Mouse (Mus musculus) adipocyte (in vitro differentiated cells): Measurements from ENCODE around the gene Fbxo36.
A peak's percentile ranks its signal among the peaks of the same experiment; 100 is the strongest.

Source experiments
- DNase-seq: peaks from one replicate; pipeline ENCODE4 v3.0.0-alpha.2; 2016; ENCODE audit warnings: low spot score

Fbxo36 gene

GRCm38 (mm10) chr1:84890503-84890902, 50.9 kb downstream of the Fbxo36 start:
- DNase-seq, result no peak

- no peak for DNase-seq
Observed at GRCm38 (mm10) chr1:84891746-84892145, 52.1 kb downstream of the Fbxo36 start.

- no peak for DNase-seq
Observed at GRCm38 (mm10) chr1:84897364-84897763, 57.7 kb downstream of the Fbxo36 start.

DNA sequence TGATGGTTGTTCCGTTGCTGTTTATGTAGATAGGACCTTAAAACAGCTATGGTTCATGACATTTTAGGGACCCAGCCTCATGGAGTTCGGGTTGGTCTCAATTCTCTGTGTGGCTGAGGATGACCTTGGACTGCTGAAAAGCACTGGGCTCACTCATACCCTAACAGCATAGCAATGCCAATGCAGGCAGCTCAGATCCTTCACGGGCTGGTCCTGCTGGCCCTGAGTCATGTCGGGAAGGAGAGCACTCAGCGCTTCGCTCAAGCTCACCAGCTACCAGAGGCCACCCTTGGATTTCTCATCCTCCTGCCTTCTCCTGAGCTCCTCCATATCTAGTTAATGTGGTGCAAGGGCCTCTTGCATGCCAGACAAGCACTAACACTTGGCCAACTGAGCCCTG, 59.5 kb downstream of the Fbxo36 start:
- DNase-seq, result no peak

- DNase-seq, result no peak
Observed at GRCm38 (mm10) chr1:84904467-84904866, 64.8 kb downstream of the Fbxo36 start.

DNA sequence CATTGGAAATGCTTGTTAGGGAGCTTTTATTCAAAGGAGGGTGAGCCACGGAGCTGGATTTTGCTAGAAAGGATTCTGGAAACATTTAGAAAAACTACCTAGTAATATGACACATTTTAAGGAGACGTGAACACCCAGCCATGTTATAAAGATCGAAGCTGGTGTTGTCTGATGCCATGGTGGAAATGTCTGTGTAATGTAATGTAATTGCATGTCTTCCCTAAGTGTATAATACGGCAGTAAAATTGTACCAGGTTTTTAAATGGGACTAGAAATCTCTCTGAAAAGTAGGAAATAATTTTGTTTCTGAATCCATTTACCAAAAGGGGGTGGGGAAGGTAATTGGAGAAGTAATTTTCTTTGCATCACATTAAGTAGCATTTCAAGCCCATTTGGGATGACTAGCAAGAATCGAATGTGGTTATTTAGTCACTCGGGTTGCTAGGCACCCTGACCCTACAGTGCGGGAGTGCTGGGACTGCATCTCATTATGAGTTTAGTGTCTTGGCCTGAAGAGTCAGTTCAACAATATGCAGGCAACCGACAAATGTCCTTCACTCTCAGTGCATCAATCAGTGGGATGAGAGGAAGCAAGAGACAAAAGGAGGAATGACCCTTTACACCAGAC, 70.7 kb downstream of the Fbxo36 start:
- no peak for DNase-seq

GRCm38 (mm10) chr1:84912571-84912970, 72.9 kb downstream of the Fbxo36 start:
- DNase-seq, result no peak

- no peak for DNase-seq
Observed at GRCm38 (mm10) chr1:84915010-84915409, 75.4 kb downstream of the Fbxo36 start.

DNA sequence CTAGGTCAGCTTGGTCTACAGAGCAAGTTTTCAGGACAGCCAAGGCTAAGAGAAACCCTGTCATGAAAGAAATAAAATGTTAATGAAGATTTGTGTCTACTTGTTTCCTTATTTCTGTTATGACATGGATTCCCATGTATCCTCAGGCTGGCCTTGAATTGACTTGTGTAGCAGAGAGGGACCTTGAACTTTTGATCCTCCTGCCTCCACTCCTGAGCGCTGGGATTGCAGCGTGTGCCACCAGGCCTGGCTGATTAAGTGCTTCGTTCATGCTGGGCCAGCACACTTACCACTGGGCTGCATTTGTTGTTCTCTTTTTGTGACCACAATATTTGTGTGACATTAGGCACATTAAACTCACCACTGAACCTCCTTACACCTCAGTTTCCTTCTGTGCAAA, 79.2 kb downstream of the Fbxo36 start:
- no peak for DNase-seq

GRCm38 (mm10) chr1:84923432-84923831, 83.8 kb downstream of the Fbxo36 start:
- no peak for DNase-seq

DNA sequence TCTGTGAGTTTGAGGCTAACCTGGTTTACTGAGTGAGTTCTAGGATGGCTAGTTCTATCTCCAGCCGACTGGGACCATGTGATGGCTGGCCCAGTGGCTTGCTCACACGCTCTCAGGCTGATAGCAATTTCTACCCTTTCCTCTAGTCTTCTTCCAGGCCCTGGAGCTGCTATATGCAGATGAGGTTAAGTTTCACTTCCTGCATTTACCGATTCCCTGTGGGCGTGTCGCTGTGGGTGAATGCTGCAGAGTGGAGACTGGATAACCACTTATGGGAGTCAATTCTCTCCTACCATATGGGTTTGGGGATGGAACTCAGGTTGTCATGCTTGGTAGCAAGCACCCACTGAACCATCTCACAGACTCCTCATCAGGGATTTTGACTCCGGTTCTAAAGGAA, 84.5 kb downstream of the Fbxo36 start:
- no peak for DNase-seq

GRCm38 (mm10) chr1:84925599-84925998, 86.0 kb downstream of the Fbxo36 start:
- no peak for DNase-seq

GRCm38 (mm10) chr1:84933472-84934150, 94.0 kb downstream of the Fbxo36 start:
- peak; percentile 10 for DNase-seq

GRCm38 (mm10) chr1:84934151-84934502, 94.5 kb downstream of the Fbxo36 start:
- no peak for DNase-seq

DNA sequence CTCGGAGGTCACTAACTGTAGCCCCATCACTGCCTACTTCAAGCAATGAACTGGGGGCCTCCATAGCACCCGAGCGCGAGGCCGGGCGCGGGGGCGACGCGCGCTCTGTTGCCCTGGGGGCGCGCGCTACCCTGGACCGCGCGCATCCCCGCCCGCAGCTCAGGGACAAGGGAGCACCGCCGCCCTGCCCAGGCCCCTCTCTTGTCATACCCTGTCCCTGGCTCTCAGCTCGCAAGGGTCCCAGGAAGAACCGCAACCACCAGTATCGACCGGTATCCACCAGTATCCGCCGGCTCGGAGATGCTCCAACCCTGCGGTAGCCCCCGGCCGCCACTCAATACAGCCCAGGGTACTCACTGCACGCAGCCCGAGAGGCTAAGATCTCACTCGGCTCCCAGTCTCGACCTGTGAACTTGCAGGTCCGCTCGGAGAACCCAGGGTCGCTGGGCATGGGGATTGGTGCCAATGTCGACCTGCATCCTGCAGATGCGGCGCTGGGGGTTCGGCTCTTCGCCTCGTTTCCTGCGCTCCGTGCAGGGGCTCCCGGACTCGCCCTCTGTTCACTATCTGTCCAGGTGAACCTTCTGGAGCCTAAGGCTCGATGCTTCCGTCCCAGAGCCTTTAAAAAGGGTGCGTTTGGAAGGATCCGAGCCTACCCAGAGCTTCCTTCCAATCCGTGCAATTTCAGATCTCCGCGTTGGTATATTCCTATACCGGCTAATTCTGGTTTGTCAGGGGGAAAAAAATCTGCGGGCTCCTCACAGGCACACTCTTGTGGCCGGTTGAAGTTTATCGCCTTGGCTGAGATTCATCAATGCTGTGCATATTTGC, 95.1 kb downstream of the Fbxo36 start, which contains the start of gene Slc16a14:
TSS of gene Slc16a14 (minus strand) at position 632 of the 831 bp plus-strand sequence.
- peak; percentile 7 for DNase-seq

- DNase-seq, result peak; percentile 64
Observed at GRCm38 (mm10) chr1:84935668-84936067, 96.0 kb downstream of the Fbxo36 start.

DNA sequence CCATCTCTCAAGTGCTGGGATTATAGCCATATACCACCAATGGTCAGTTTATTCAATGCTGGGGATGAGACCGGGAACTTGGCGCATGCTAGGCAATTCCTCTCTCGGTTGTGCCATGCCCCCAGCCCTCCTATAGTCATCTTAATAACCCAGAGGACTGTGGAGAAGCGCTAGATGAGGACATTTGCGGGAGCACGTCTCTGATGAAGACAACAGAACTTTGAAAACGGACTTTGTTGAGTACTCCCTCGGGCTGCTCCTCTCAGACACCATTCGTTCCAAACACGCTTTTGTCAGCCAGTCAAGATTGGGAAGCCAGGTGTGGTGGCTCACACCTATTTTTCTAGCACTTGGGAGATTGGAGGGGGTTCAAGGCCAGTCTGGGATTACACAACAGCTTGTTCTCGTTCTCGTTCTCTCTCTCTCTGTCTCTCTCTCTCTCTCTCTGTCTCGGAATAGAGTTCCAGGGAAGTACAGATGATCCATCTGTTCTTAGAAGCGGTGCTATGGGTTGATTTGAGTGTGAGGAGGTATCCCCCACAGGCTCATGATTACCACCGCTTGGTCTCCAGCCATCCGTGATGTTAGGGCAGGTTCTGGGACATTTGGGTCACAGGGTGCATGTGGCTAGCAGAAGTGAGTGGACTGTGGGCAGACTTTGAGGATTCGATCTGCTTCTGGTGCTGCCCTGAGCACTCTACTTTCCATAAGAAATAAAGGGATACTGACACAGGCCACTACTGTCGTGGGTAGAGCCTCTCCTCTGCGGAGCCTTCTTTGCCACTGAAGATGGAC, 97.3 kb downstream of the Fbxo36 start:
- no peak for DNase-seq

GRCm38 (mm10) chr1:84939466-84939865, 99.8 kb downstream of the Fbxo36 start:
- DNase-seq, result no peak

GRCm38 (mm10) chr1:84940322-84940721, 100.7 kb downstream of the Fbxo36 start:
- no peak for DNase-seq

DNA sequence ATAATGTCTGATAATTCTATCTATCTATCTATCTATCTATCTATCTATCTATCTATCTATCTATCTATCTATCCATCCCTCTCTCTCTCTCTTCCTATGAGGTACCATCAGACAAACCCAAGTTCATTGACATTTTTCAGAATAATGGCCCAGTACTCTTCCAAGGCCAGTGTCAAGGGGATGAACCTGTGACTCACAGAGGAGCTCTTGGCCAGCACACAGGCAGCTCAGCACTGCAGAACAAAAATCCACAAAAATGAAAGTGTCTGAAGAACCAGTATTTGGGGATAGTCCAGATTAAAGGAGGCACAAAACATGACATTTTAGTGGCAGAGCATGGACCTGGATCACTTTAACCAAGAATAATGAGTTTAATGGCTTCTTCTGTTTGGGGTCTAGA, 103.0 kb downstream of the Fbxo36 start:
- no peak for DNase-seq

DNA sequence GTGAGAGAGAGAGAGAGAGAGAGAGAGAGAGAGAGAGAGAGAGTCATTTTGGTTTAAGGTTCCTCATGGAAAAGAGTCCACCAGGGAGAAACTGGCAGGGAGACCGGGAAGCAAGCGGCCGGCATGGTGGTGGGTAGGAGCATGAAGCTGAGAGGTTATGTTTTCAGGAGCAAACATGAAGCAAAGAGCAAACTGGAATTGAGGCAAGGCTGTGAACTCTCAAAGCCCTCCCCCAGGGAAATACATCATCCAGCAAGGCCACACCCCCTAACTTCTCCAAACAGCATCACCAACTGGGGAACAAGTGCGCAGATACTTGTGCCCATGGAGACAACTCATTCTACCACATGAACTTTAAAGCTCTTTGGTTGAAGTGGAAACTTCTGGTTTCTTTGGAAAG, 103.9 kb downstream of the Fbxo36 start:
- DNase-seq, result no peak

DNA sequence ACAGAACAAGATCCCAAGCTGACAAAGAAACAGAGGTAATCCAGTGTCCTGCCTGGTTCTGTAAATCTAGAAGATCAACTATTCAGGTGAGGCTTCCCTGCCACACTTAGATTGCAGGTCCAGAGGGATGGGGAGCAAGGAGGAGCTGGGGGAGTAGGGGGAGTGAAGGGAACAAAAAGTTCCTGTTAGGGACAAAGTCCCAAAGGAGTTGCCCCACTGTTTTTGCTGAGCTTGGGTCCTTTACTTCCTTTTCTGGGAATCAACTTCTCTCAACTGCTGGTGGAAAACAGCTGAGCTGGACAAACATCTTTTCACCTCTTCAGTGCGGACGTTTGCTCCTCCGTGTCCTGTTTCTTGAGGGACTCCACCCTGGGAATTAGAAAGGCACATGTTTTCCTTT, 106.3 kb downstream of the Fbxo36 start:
- DNase-seq, result no peak
